Mouse (Mus musculus) liver, embryonic 14.5 days (tissue): ENCODE measurements at regions not wholly inside any gene's neighbourhood (a gene's known extent, or its start where the extent isn't known, plus 50 kb on each side); places are given as distances from the start of the nearest gene placed in this dataset.

Source experiments
- ATAC-seq: fragments of 200-750 bp; cut with Nextera tagmentation; 2 replicates; pipeline ENCODE4 v1.8.0; 2017; ENCODE audit warnings: moderate number of reproducible peaks, mild to moderate bottlenecking, moderate library complexity; ENCODE audit not compliant: insufficient read depth
- DNase-seq, 3 experiments: peaks; one replicate each; pipeline ENCODE4 v3.0.0-alpha.2; 2012 to 2013; ENCODE audit warnings: low read depth in 3 of 3, low spot score in 3 of 3
- H3K27ac ChIP-seq: fragments of 300-500 bp; sonication (generic); 2 replicates; pipeline ENCODE4 v1.5.1; 2014; ENCODE audit warnings: moderate library complexity, mild to moderate bottlenecking, control low read depth, inconsistent platforms
- H3K27me3 ChIP-seq: fragments of 300-500 bp; sonication (generic); 2 replicates; pipeline ENCODE4 v1.6.1; 2014; ENCODE audit warnings: mild to moderate bottlenecking, low read length, moderate library complexity; ENCODE audit not compliant: control insufficient read depth, insufficient read depth
- H3K36me3 ChIP-seq: fragments of 300-500 bp; sonication (generic); replicated peaks from 2 replicates; pipeline ENCODE4 v1.6.1; 2014; ENCODE audit warnings: low read depth; ENCODE audit not compliant: control insufficient read depth, insufficient read depth
- H3K4me1 ChIP-seq, 2 experiments: fragments of 200-500 bp in 1 of 2; fragments of 300-500 bp in 1 of 2; sonication (generic) in 1 of 2; replicated peaks; 2 replicates each; pipeline ENCODE4 v1.6.1; 2012 to 2014; ENCODE audit warnings: antibody characterized with exemption in 1 of 2, inconsistent platforms in 1 of 2, low read length in 1 of 2; ENCODE audit not compliant: control insufficient read depth in 2 of 2, insufficient read depth in 2 of 2
- H3K4me2 ChIP-seq: fragments of 300-500 bp; sonication (generic); 2 replicates; pipeline ENCODE4 v1.6.1; 2014; ENCODE audit warnings: low read depth, mild to moderate bottlenecking, control low read depth, moderate library complexity
- H3K4me3 ChIP-seq, 2 experiments: fragments of 200-500 bp in 1 of 2; fragments of 300-500 bp in 1 of 2; sonication (generic) in 1 of 2; 2 replicates each; pipeline ENCODE4 v1.5.1; 2012 to 2014; ENCODE audit warnings: low read depth in 2 of 2, low read length in 2 of 2, mild to moderate bottlenecking in 2 of 2, control low read depth in 1 of 2, inconsistent platforms in 1 of 2, moderate library complexity in 1 of 2; ENCODE audit not compliant: insufficient read depth in 1 of 2
- H3K9ac ChIP-seq: fragments of 300-500 bp; sonication (generic); replicated peaks from 2 replicates; pipeline ENCODE4 v1.6.1; 2014; ENCODE audit warnings: mild to moderate bottlenecking, control low read depth, moderate library complexity
- H3K9me3 ChIP-seq: fragments of 300-500 bp; sonication (generic); 2 replicates; pipeline ENCODE4 v1.6.1; 2016; ENCODE audit warnings: low read length, mixed read lengths; ENCODE audit not compliant: control insufficient read depth
- CTCF ChIP-seq: IDR thresholded peaks from 2 replicates; pipeline ENCODE4 v1.5.1; 2016; ENCODE audit warnings: antibody characterized with exemption, low read depth, control low read depth
- EP300 ChIP-seq: IDR thresholded peaks from 2 replicates; pipeline ENCODE4 v1.6.1; 2016; ENCODE audit warnings: antibody characterized with exemption, low read depth
- WGBS: fragments of 180-500 bp; shearing (Covaris S2); extraction: QIAGEN DNeasy Blood & Tissue Kit; methylation state at CpG from one replicate; pipeline ENCODE4 v1.1.7; 2014; ENCODE audit not compliant: insufficient replicate concordance; 5-methylcytosine and 5-hydroxymethylcytosine counted together

DNA sequence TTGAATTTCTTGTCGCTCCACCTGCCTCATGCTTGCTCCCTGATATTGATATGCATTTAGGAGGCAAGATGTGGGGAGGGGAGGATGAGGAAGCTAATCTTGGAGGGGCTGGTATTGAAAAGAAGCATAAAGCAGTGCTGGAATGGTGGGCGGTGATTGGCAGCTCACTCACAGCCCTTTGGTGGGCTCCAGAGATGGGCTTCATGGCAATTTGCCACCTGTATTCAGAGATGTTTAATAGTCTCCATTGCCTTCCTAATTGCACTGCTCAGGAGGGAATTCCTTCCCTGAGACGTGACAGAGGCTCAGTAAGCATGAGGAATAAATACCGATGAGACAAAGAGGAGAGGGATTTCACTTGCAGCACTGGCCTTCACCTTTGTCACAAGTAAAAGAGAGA lies 146.0 kb downstream of the Bcat1 start:
- H3K4me1 ChIP-seq = peaks cover 0 to 2% of the 10 kb centered on the region in 2 experiments; a peak in 1 of 4 replicates
- DNase-seq = no peak
- WGBS = 65% methylated on average over 4 of the region's 4 CpGs

DNA sequence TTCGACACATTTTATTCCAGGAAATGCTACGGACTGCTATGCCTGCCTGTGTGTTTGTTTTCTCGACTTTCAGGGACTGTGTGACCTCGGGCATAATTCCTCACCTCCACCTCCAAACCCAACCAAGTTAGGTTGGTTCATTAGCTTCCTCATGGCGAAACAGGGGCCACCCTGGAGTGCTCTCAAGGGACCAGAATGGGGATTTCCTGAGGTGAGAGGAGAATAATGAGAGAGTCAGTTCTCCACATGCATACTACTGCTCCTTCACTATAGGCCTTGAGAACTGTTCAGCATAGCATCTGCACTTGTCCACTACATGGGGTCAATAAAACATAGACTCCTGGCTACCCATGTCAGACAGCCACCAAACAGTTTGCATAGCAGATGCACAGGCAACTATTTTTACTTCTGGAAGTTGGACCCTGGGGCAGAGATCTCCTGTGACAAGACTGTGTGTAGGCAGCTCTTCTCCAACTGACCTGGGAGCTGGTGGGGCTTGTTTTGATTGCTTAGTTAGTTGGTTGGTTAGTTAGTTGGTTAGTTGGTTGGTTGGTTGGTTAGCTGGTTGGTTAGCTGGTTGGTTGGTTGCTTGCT lies 146.6 kb downstream of the Bcat1 start:
- Histone ChIP-seq H3K36me3 (no peaks in the 10 kb centered on the region), H3K4me2 (no peak overlapping the region), H3K27me3 (no peaks in the 10 kb centered on the region), H3K9ac (no peak overlapping the region), H3K4me1 (peaks cover 0 to 2% of the 10 kb centered on the region in 2 experiments; a peak in 1 of 4 replicates), H3K9me3 (no peaks in the 10 kb centered on the region), H3K4me3 (no peak overlapping the region), H3K27ac (no peak overlapping the region)
- no peak for ATAC-seq
- DNase-seq = no peak
- TF ChIP-seq CTCF (no peak), EP300 (no peak)
- WGBS = 43% methylated on average over 5 of the region's 5 CpGs

More for the DNA sequence above, 146.0 kb downstream of the Bcat1 start:
- Histone ChIP-seq H3K4me3 (no peak overlapping the region), H3K9ac (no peak overlapping the region), H3K9me3 (no peaks in the 10 kb centered on the region), H3K27me3 (no peaks in the 10 kb centered on the region), H3K36me3 (no peaks in the 10 kb centered on the region), H3K27ac (no peak overlapping the region), H3K4me2 (no peak overlapping the region)
- ATAC-seq = no peak
- no peak for TF ChIP-seq CTCF
- no peak for TF ChIP-seq EP300

DNA sequence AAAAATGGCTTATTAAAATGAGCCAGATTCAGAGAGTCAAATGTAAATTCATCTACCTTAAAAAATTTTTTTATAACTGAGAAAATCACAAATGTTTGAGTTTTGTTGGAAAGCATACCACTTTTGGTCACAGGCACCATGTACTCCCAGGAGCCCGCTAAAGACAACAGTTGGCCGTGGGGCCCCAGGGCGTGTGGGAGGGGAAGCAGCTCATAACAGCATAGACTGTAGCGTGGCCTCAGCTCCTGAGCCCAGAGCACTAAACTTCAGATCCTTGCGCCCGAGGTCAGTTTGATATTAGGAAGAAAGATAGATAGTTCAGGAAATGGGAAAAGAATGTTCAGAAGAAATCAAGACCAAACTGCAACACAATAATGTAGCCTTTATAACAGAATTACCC lies 145.8 kb upstream of the Sox5 start:
- Histone ChIP-seq H3K9ac (no peak overlapping the region), H3K4me1 (peaks cover 0 to 2% of the 10 kb centered on the region in 2 experiments; a peak in 1 of 4 replicates), H3K27me3 (no peaks in the 10 kb centered on the region), H3K27ac (no peak overlapping the region), H3K36me3 (no peaks in the 10 kb centered on the region), H3K9me3 (no peaks in the 10 kb centered on the region), H3K4me2 (no peak overlapping the region), H3K4me3 (no peak overlapping the region)
- 52% methylated on average over 6 of the region's 6 CpGs for WGBS
- TF ChIP-seq EP300 (no peak), CTCF (no peak)
- ATAC-seq (0 out of 2 replicates have a peak, but pooled peaks have one; percentile 59), DNase-seq (no peak)

DNA sequence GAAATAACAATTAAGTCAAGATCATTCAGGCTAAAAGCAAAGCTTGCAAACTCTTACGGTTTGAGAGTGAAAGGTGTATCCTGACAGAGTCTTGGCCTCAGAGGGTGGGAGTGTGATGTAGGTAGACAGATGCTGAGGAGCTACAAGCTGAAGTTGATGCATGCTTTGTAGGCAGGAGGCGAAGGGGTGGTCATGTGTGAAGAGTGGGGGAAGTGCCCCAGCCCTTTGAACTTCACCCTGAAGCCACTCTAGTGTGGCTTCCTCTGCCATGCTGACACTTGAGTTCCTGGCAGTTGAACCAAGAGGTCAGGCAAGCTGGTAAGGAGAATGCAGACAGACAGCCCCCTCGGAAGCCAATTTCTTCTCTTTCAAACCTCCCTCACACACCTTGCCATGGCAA lies 141.0 kb upstream of the Sox5 start:
- H3K4me2 ChIP-seq = no peak overlapping the region
- H3K9me3 ChIP-seq = no peaks in the 10 kb centered on the region
- H3K4me1 ChIP-seq = peaks cover 0 to 6% of the 10 kb centered on the region in 2 experiments; a peak in 1 of 4 replicates
- no peak for DNase-seq
- TF ChIP-seq EP300 (no peak), CTCF (no peak)
- no peak overlapping the region for H3K4me3 ChIP-seq
- H3K27ac ChIP-seq = no peak overlapping the region
- H3K27me3 ChIP-seq = no peaks in the 10 kb centered on the region
- ATAC-seq = no peak
- no peak overlapping the region for H3K9ac ChIP-seq
- H3K36me3 ChIP-seq = no peaks in the 10 kb centered on the region
- 58% methylated on average over 3 of the region's 3 CpGs for WGBS

DNA sequence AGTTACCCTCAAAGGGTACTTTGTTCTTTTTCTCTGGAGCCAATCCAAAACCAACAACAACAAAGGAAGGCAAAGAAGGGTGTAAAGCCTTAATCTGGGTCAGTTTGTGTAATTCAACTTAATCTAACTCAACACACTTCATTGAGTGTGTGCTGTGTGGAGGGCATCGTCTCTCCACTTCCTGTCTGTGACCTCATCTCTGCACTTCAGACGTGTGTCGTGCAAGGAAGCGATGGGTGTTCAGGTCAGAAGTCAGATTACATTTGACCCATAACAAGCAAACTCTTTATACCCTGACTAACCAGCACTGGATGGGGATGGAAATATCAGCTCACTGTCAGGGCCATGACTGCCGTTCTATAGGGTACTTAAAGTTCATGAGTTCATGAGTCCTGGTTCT lies 138.0 kb upstream of the Sox5 start:
- no peak for ATAC-seq

More for the DNA sequence above, 138.0 kb upstream of the Sox5 start:
- H3K27me3 ChIP-seq = no peaks in the 10 kb centered on the region
- H3K4me2 ChIP-seq = no peak overlapping the region
- peaks cover 0 to 12% of the 10 kb centered on the region in 2 experiments; a peak in 2 of 4 replicates for H3K4me1 ChIP-seq
- H3K4me3 ChIP-seq = no peak overlapping the region
- no peak for DNase-seq
- TF ChIP-seq EP300 (no peak), CTCF (no peak)
- no peaks in the 10 kb centered on the region for H3K36me3 ChIP-seq
- H3K27ac ChIP-seq = no peak overlapping the region
- H3K9me3 ChIP-seq = no peaks in the 10 kb centered on the region
- no peak overlapping the region for H3K9ac ChIP-seq
- WGBS = 11% methylated on average over 5 of the region's 5 CpGs
